In genomic region chr17:88511095-88511551, GRCm38 (mm10) we compare ENCODE assay signal across 9 mouse cellular contexts. TPM values are rescaled to one million over a fixed set of nuclear protein-coding genes. Genes with fewer than 3 reads are reported as not detected.
DNase-seq lines count a peak whose midpoint lies in the region; ATAC-seq and TF ChIP-seq lines count a peak whose summit lies in the region.
"Had no signal": no experiment of that assay in that cellular context is flagged by ENCODE, and none has a peak within 500 bp of the region (broad histone marks: within the 10 kb centered on the region; RNA-seq: fewer than 3 reads in every experiment).

No protein-coding gene starts in this region.

- no peaks in the 10 kb centered on the region for H3K9me3 ChIP-seq in embryonic facial prominence, embryonic 15.5 days (replicated peaks)
- H3K9me3 ChIP-seq in liver, postnatal 0 days (ENCODE audit: low read length) = peaks cover 3% of the 10 kb centered on the region
- H3K9me3 ChIP-seq in neural tube, embryonic 14.5 days (ENCODE audit: control insufficient read depth, low read length) = no peaks in the 10 kb centered on the region
- H3K9me3 ChIP-seq: heart, embryonic 13.5 days had no signal

- H3K9ac ChIP-seq in embryonic facial prominence, embryonic 15.5 days = no peak overlapping the region
- H3K9ac ChIP-seq in liver, postnatal 0 days (replicated peaks) = no peak overlapping the region
- no peak overlapping the region for H3K9ac ChIP-seq in neural tube, embryonic 14.5 days (replicated peaks; ENCODE audit: low read depth, low read length)
- H3K9ac ChIP-seq: heart, embryonic 13.5 days had no signal

- TF ChIP-seq CTCF in liver, postnatal 0 days (IDR thresholded peaks at IDR 0.05; ENCODE audit: low read depth) = peak; percentile 94

- intact Hi-C loops in heart, postnatal 10 days (cut with DNase I) = loop anchor here (2.0 to 5.0 kb wide), 3 partner anchors 69 to 484 kb away; partner anchors contain the start of gene Foxn2

- H3K4me1 ChIP-seq in embryonic facial prominence, embryonic 15.5 days = peaks cover 12% of the 10 kb centered on the region; the same call in 1 of the 2 replicates
- 0 out of 2 replicates have a peak, but pooled peaks cover 9% of the 10 kb centered on the region for H3K4me1 ChIP-seq in liver, postnatal 0 days (ENCODE audit: insufficient read depth)
- no peaks in the 10 kb centered on the region for H3K4me1 ChIP-seq in neural tube, embryonic 14.5 days (ENCODE audit: control insufficient read depth, insufficient read depth, low read length)

- H3K4me3 ChIP-seq in embryonic facial prominence, embryonic 15.5 days (replicated peaks) = no peak overlapping the region
- no peak overlapping the region for H3K4me3 ChIP-seq in liver, postnatal 0 days (ENCODE audit: low read depth, low read length)
- H3K4me3 ChIP-seq in neural tube, embryonic 14.5 days (ENCODE audit: low read depth, low read length) = no peak overlapping the region
- H3K4me3 ChIP-seq: heart, embryonic 13.5 days had no signal

- peak overlapping the region; percentile 63; the same call in 1 of the 2 replicates for H3K27ac ChIP-seq in embryonic facial prominence, embryonic 15.5 days (replicated peaks)
- H3K27ac ChIP-seq in liver, postnatal 0 days (ENCODE audit: low read depth) = no peak overlapping the region
- H3K27ac ChIP-seq in neural tube, embryonic 14.5 days (ENCODE audit: low read depth, low read length) = no peak overlapping the region
- H3K27ac ChIP-seq: heart, embryonic 13.5 days had no signal

- no peaks in the 10 kb centered on the region for H3K36me3 ChIP-seq in embryonic facial prominence, embryonic 15.5 days
- H3K36me3 ChIP-seq in liver, postnatal 0 days (replicated peaks; ENCODE audit: insufficient read depth, low read length) = no peaks in the 10 kb centered on the region
- H3K36me3 ChIP-seq in neural tube, embryonic 14.5 days (ENCODE audit: control insufficient read depth, insufficient read depth, low read length) = no peaks in the 10 kb centered on the region
- H3K36me3 ChIP-seq: heart, embryonic 13.5 days had no signal

- H3K4me2 ChIP-seq in embryonic facial prominence, embryonic 15.5 days (replicated peaks) = no peak overlapping the region; the same call in 1 of the 2 replicates
- no peak overlapping the region; the same call in 1 of the 2 replicates for H3K4me2 ChIP-seq in liver, postnatal 0 days (ENCODE audit: low read depth, low read length)
- H3K4me2 ChIP-seq in neural tube, embryonic 14.5 days (ENCODE audit: low read depth, low read length) = no peak overlapping the region
- H3K4me2 ChIP-seq: heart, embryonic 13.5 days had no signal

- 0 out of 2 replicates have a peak, but pooled peaks have one; percentile 44 for ATAC-seq in embryonic facial prominence, embryonic 15.5 days (ENCODE audit: insufficient number of reproducible peaks, low FRiP score, low TSS enrichment, low read depth)
- ATAC-seq in liver, postnatal 0 days = peak; percentile 59
- peak; percentile 71; the same call in 1 of the 2 replicates for ATAC-seq in neural tube, embryonic 14.5 days (ENCODE audit: low read depth)

- DNase-seq in CD8-positive naive resting alpha-beta T cell, adult 2 months (ENCODE audit: low read depth in 2 of 2, low spot score in 2 of 2) = peak; percentile 77 to 79
- peak; percentile 63 to 76 for DNase-seq in adrenal gland, postnatal 4 days (ENCODE audit: low spot score in 2 of 2)
- peak; percentile 80 to 90 for DNase-seq in heart, postnatal 10 days
- DNase-seq in kidney, postnatal 36 days = peak; percentile 79 to 91
- peak; percentile 89 for DNase-seq in liver, postnatal 0 days
- DNase-seq in testis, postnatal 10 days (ENCODE audit: low spot score) = peak; percentile 87

- H3K27me3 ChIP-seq in embryonic facial prominence, embryonic 15.5 days = no peaks in the 10 kb centered on the region
- no peaks in the 10 kb centered on the region for H3K27me3 ChIP-seq in liver, postnatal 0 days (ENCODE audit: insufficient read depth, low read length)
- no peaks in the 10 kb centered on the region for H3K27me3 ChIP-seq in neural tube, embryonic 14.5 days (ENCODE audit: control insufficient read depth, insufficient read depth, low read length)
- H3K27me3 ChIP-seq: heart, embryonic 13.5 days had no signal

- no peak for TF ChIP-seq EP300 in liver, postnatal 0 days (IDR thresholded peaks at IDR 0.05; ENCODE audit: low read depth)

- 8% methylated on average over 10 of the region's 10 CpGs for WGBS in embryonic facial prominence, embryonic 15.5 days
- 27% methylated on average over 10 of the region's 10 CpGs for WGBS in liver, postnatal 0 days (ENCODE audit: insufficient replicate concordance)
- 5% methylated on average over 10 of the region's 10 CpGs for WGBS in neural tube, embryonic 14.5 days

RNA-seq across cellular contexts. Expression of gene Ppp1r21, which starts 18.8 kb away (rescaled TPM):
- total RNA-seq in adrenal gland, postnatal 4 days (2021) = 10 to 100 TPM; 43.9 to 49.9 TPM
- 19.2 and 21.8 TPM in 2 replicates for polyA plus RNA-seq in embryonic facial prominence, embryonic 15.5 days (2015; fragmentation: Nextera tagmentation; extraction: Ambion mirVana)
- total RNA-seq in heart, postnatal 10 days (2021) = 10 to 100 TPM; 15.0 to 15.7 TPM
- polyA plus RNA-seq in liver, postnatal 0 days (2015; fragmentation: Nextera tagmentation; extraction: Ambion mirVana) = 9.0 TPM in 2 replicates
- polyA plus RNA-seq in neural tube, embryonic 14.5 days (2014; fragmentation: Nextera tagmentation; extraction: Ambion mirVana) = 58.6 and 62.0 TPM in 2 replicates
